Mouse (Mus musculus) cerebellum, postnatal 14 days (tissue): ENCODE results near the gene Gtf2e1.

Experiments
- DNase-seq, 2 experiments: peaks; one replicate each; pipeline ENCODE4 v3.0.0; 2021; ENCODE audit warnings: mixed read lengths in 2 of 2

Gtf2e1 gene

GRCm38 (mm10) chr16:37539611-37540580, at the start of gene Gtf2e1, which contains the start of gene Rabl3:
Gtf2e1 (minus strand) TSS chr16:37539789.
Rabl3 (plus strand) TSS chr16:37539885.
- peak; percentile 98 for DNase-seq

GRCm38 (mm10) chr16:37585129-37585563, 45.6 kb upstream of the Gtf2e1 start:
- peak; percentile 25 to 29 for DNase-seq

- DNase-seq = peak; percentile 65 to 72
These were observed 44.8 kb upstream of the Gtf2e1 start for GRCm38 (mm10) chr16:37584218-37585035.

- DNase-seq = no peak
These were observed 44.2 kb upstream of the Gtf2e1 start for GRCm38 (mm10) chr16:37583801-37584200.

GRCm38 (mm10) chr16:37583306-37583705, 43.7 kb upstream of the Gtf2e1 start:
- no peak for DNase-seq

- no peak for DNase-seq
These were observed 42.3 kb upstream of the Gtf2e1 start for GRCm38 (mm10) chr16:37581901-37582300.

- DNase-seq = no peak
These were observed 41.1 kb upstream of the Gtf2e1 start for GRCm38 (mm10) chr16:37580651-37581050.

GRCm38 (mm10) chr16:37579994-37580393, 40.4 kb upstream of the Gtf2e1 start, which contains the start of gene Hgd:
Hgd (plus strand) TSS chr16:37580153.
- DNase-seq = no peak

GRCm38 (mm10) chr16:37579591-37579990, 40.0 kb upstream of the Gtf2e1 start:
- no peak for DNase-seq

- no peak for DNase-seq
These were observed 35.7 kb upstream of the Gtf2e1 start for GRCm38 (mm10) chr16:37575325-37575724.

GRCm38 (mm10) chr16:37573061-37573460, 33.5 kb upstream of the Gtf2e1 start:
- DNase-seq = no peak

- no peak for DNase-seq
These were observed 32.6 kb upstream of the Gtf2e1 start for GRCm38 (mm10) chr16:37572117-37572754.

- no peak for DNase-seq
These were observed 32.0 kb upstream of the Gtf2e1 start for GRCm38 (mm10) chr16:37571554-37571953.

GRCm38 (mm10) chr16:37567113-37568050, 27.8 kb upstream of the Gtf2e1 start:
- no peak for DNase-seq

GRCm38 (mm10) chr16:37566107-37566506, 26.5 kb upstream of the Gtf2e1 start:
- DNase-seq = no peak

GRCm38 (mm10) chr16:37565117-37565516, 25.5 kb upstream of the Gtf2e1 start:
- DNase-seq = no peak

GRCm38 (mm10) chr16:37562961-37563360, 23.4 kb upstream of the Gtf2e1 start:
- no peak for DNase-seq

GRCm38 (mm10) chr16:37562414-37562813, 22.8 kb upstream of the Gtf2e1 start:
- no peak for DNase-seq

GRCm38 (mm10) chr16:37552824-37553223, 13.2 kb upstream of the Gtf2e1 start:
- no peak for DNase-seq

- no peak for DNase-seq
These were observed 11.4 kb upstream of the Gtf2e1 start for GRCm38 (mm10) chr16:37550981-37551380.

GRCm38 (mm10) chr16:37550266-37550665, 10.7 kb upstream of the Gtf2e1 start:
- DNase-seq = no peak

GRCm38 (mm10) chr16:37546312-37546711, 6.7 kb upstream of the Gtf2e1 start:
- no peak for DNase-seq
